Mouse (Mus musculus): ENCODE results near the gene Vwa3a. TPM values are rescaled to one million over a fixed set of nuclear protein-coding genes. Genes with fewer than 3 reads are reported as not detected.
A peak's percentile ranks its signal among the peaks of the same experiment; 100 is the strongest.

Gene Vwa3a
- polyA plus RNA-seq, 1 experiment from 2014 or later = 0.04 TPM

- Histone ChIP-seq H3K9ac (replicated peaks) (no peak overlapping the region), H3K27me3 (ENCODE audit: insufficient read depth, low read length) (no peaks in the 10 kb centered on the region; the same call in 1 of the 2 replicates), H3K27ac (ENCODE audit: low read depth) (no peak overlapping the region), H3K4me2 (ENCODE audit: low read depth, low read length) (no peak overlapping the region), H3K36me3 (replicated peaks; ENCODE audit: insufficient read depth, low read length) (no peaks in the 10 kb centered on the region; the same call in 1 of the 2 replicates), H3K4me3 (ENCODE audit: low read depth, low read length) (no peak overlapping the region), H3K4me1 (ENCODE audit: insufficient read depth) (no peaks in the 10 kb centered on the region), H3K9me3 (ENCODE audit: low read length) (no peaks in the 10 kb centered on the region)
- TF ChIP-seq CTCF (IDR thresholded peaks at IDR 0.05; ENCODE audit: low read depth) (peak; percentile 29; the same call in 1 of the 2 replicates), EP300 (IDR thresholded peaks at IDR 0.05; ENCODE audit: low read depth) (no peak)
- ATAC-seq (no peak), DNase-seq (no peak)
- WGBS (ENCODE audit: insufficient replicate concordance) = 23% methylated on average over 5 of the region's 5 CpGs
These were observed 512 bp downstream of the Vwa3a start for GRCm38 (mm10) chr7:120739558-120740101.

GRCm38 (mm10) chr7:120743366-120744351, 4.5 kb downstream of the Vwa3a start:
- no peak overlapping the region for H3K9ac ChIP-seq (replicated peaks)
- no peak for DNase-seq
- no peak for ATAC-seq

GRCm38 (mm10) chr7:120744606-120745005, 5.5 kb downstream of the Vwa3a start:
- no peaks in the 10 kb centered on the region; the same call in 1 of the 2 replicates for H3K27me3 ChIP-seq (ENCODE audit: insufficient read depth, low read length)
- no peak overlapping the region for H3K4me2 ChIP-seq (ENCODE audit: low read depth, low read length)
- H3K9ac ChIP-seq (replicated peaks) = no peak overlapping the region
- H3K9me3 ChIP-seq (ENCODE audit: low read length) = no peaks in the 10 kb centered on the region
- no peaks in the 10 kb centered on the region for H3K4me1 ChIP-seq (ENCODE audit: insufficient read depth)
- WGBS (ENCODE audit: insufficient replicate concordance) = 83% methylated on average over 6 of the region's 6 CpGs
- no peak overlapping the region for H3K4me3 ChIP-seq (ENCODE audit: low read depth, low read length)
- ATAC-seq = no peak
- no peak for DNase-seq
- TF ChIP-seq CTCF (IDR thresholded peaks at IDR 0.05; ENCODE audit: low read depth) (no peak), EP300 (IDR thresholded peaks at IDR 0.05; ENCODE audit: low read depth) (no peak)
- no peak overlapping the region for H3K27ac ChIP-seq (ENCODE audit: low read depth)
- no peaks in the 10 kb centered on the region for H3K36me3 ChIP-seq (replicated peaks; ENCODE audit: insufficient read depth, low read length)

More at GRCm38 (mm10) chr7:120743366-120744351, 4.5 kb downstream of the Vwa3a start:
- H3K36me3 ChIP-seq (replicated peaks; ENCODE audit: insufficient read depth, low read length) = no peaks in the 10 kb centered on the region
- no peaks in the 10 kb centered on the region for H3K4me1 ChIP-seq (ENCODE audit: insufficient read depth)
- H3K4me2 ChIP-seq (ENCODE audit: low read depth, low read length) = no peak overlapping the region
- no peaks in the 10 kb centered on the region for H3K9me3 ChIP-seq (ENCODE audit: low read length)
- no peaks in the 10 kb centered on the region; the same call in 1 of the 2 replicates for H3K27me3 ChIP-seq (ENCODE audit: insufficient read depth, low read length)
- H3K4me3 ChIP-seq (ENCODE audit: low read depth, low read length) = no peak overlapping the region
- TF ChIP-seq CTCF (IDR thresholded peaks at IDR 0.05; ENCODE audit: low read depth) = no peak
- TF ChIP-seq EP300 (IDR thresholded peaks at IDR 0.05; ENCODE audit: low read depth) = no peak
- H3K27ac ChIP-seq (ENCODE audit: low read depth) = no peak overlapping the region
- WGBS (ENCODE audit: insufficient replicate concordance) = 72% methylated on average over 14 of the region's 14 CpGs

- 55% methylated on average over 3 of the region's 3 CpGs for WGBS (ENCODE audit: insufficient replicate concordance)
- Histone ChIP-seq H3K4me1 (ENCODE audit: insufficient read depth) (no peaks in the 10 kb centered on the region), H3K36me3 (replicated peaks; ENCODE audit: insufficient read depth, low read length) (no peaks in the 10 kb centered on the region), H3K9ac (replicated peaks) (no peak overlapping the region), H3K9me3 (ENCODE audit: low read length) (no peaks in the 10 kb centered on the region), H3K27me3 (ENCODE audit: insufficient read depth, low read length) (no peaks in the 10 kb centered on the region; the same call in 1 of the 2 replicates), H3K4me2 (ENCODE audit: low read depth, low read length) (no peak overlapping the region), H3K27ac (ENCODE audit: low read depth) (no peak overlapping the region), H3K4me3 (ENCODE audit: low read depth, low read length) (no peak overlapping the region)
- TF ChIP-seq CTCF (IDR thresholded peaks at IDR 0.05; ENCODE audit: low read depth) (no peak), EP300 (IDR thresholded peaks at IDR 0.05; ENCODE audit: low read depth) (0 out of 2 replicates have a peak, but pooled peaks have one; percentile 35)
- DNase-seq = no peak
- no peak; the same call in 1 of the 2 replicates for ATAC-seq
These were observed 6.9 kb downstream of the Vwa3a start for GRCm38 (mm10) chr7:120746029-120746428.

DNA sequence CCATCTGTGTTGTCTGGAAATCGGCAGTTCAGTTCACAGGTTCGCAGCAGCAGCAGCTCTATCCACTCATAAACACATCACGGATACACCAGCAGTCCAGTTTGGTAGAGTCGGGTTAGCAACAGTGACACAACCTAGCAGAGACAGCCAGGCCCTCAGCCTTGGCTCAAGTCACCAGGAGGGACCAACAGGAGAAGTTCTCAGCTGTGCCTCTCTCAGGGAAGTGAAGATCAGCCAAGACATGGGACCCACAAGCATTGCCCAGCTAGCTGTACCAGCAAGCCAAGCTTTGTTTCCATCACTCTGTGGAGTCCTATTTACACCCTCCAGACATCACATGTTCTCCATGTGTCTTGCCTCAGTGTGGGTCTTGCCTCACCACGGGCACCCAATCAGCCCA, 7.7 kb downstream of the Vwa3a start:
- Histone ChIP-seq H3K36me3 (replicated peaks; ENCODE audit: insufficient read depth, low read length) (no peaks in the 10 kb centered on the region), H3K9me3 (ENCODE audit: low read length) (no peaks in the 10 kb centered on the region), H3K27me3 (ENCODE audit: insufficient read depth, low read length) (no peaks in the 10 kb centered on the region; the same call in 1 of the 2 replicates), H3K4me2 (ENCODE audit: low read depth, low read length) (no peak overlapping the region), H3K9ac (replicated peaks) (no peak overlapping the region), H3K4me3 (ENCODE audit: low read depth, low read length) (no peak overlapping the region), H3K27ac (ENCODE audit: low read depth) (no peak overlapping the region), H3K4me1 (ENCODE audit: insufficient read depth) (no peaks in the 10 kb centered on the region)
- 73% methylated on average over 5 of the region's 5 CpGs for WGBS (ENCODE audit: insufficient replicate concordance)
- no peak for ATAC-seq
- no peak for DNase-seq
- no peak for TF ChIP-seq EP300 (IDR thresholded peaks at IDR 0.05; ENCODE audit: low read depth)

DNA sequence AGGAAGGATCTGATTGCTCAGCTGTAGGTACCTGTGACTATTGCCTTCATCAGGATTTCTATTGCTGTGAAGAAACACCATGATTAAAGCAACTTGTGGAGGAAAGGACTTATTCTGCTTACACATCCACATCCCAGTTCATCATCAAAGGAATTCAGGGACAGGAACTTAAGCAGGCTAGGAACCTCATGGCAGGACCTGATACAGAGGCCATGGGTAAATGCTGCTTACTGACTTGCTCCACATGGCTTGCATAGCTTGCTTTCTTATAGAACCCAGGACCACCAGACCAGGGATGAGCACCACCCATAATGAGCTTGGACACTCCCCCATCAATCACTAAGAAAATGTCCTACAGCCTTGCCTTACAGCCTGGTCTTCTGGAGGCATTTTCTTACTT, 9.4 kb downstream of the Vwa3a start:
- DNase-seq (no peak), ATAC-seq (no peak)
- H3K4me1 ChIP-seq (ENCODE audit: insufficient read depth) = no peaks in the 10 kb centered on the region
- no peak overlapping the region for H3K4me3 ChIP-seq (ENCODE audit: low read depth, low read length)
- H3K27me3 ChIP-seq (ENCODE audit: insufficient read depth, low read length) = no peaks in the 10 kb centered on the region; the same call in 1 of the 2 replicates
- TF ChIP-seq EP300 (IDR thresholded peaks at IDR 0.05; ENCODE audit: low read depth) = no peak
- no peak for TF ChIP-seq CTCF (IDR thresholded peaks at IDR 0.05; ENCODE audit: low read depth)
- no peaks in the 10 kb centered on the region for H3K9me3 ChIP-seq (ENCODE audit: low read length)
- H3K36me3 ChIP-seq (replicated peaks; ENCODE audit: insufficient read depth, low read length) = no peaks in the 10 kb centered on the region
- no peak overlapping the region for H3K4me2 ChIP-seq (ENCODE audit: low read depth, low read length)
- H3K27ac ChIP-seq (ENCODE audit: low read depth) = no peak overlapping the region
- H3K9ac ChIP-seq (replicated peaks) = no peak overlapping the region

Data from liver, postnatal 0 days (tissue).